Mouse (Mus musculus) lung, embryonic 15.5 days (tissue): ENCODE data around the gene Dapl1. TPM values are rescaled to one million over a fixed set of nuclear protein-coding genes. Genes with fewer than 3 reads are reported as not detected.
A peak's percentile ranks its signal among the peaks of the same experiment; 100 is the strongest.

Source experiments
- ATAC-seq: fragments of 200-750 bp; cut with Nextera tagmentation; 2 replicates; pipeline ENCODE4 v1.8.0; 2017; ENCODE audit warnings: moderate number of reproducible peaks, borderline replicate concordance; ENCODE audit not compliant: low FRiP score, low TSS enrichment; ENCODE audit errors: extremely low read depth
- H3K27ac ChIP-seq: fragments of 300-500 bp; sonication (generic); 2 replicates; pipeline ENCODE4 v1.5.1; 2015; ENCODE audit warnings: moderate library complexity, mild to moderate bottlenecking, inconsistent platforms
- H3K27me3 ChIP-seq: fragments of 300-500 bp; sonication (generic); 2 replicates; pipeline ENCODE4 v1.6.1; 2015; ENCODE audit warnings: inconsistent platforms
- H3K36me3 ChIP-seq: fragments of 300-500 bp; sonication (generic); 2 replicates; pipeline ENCODE4 v1.6.1; 2015; ENCODE audit warnings: inconsistent platforms
- H3K4me1 ChIP-seq: fragments of 300-500 bp; sonication (generic); 2 replicates; pipeline ENCODE4 v1.6.1; 2015; ENCODE audit warnings: inconsistent platforms
- H3K4me2 ChIP-seq: fragments of 300-500 bp; sonication (generic); 2 replicates; pipeline ENCODE4 v1.6.1; 2015; ENCODE audit warnings: inconsistent platforms, mild to moderate bottlenecking, moderate library complexity
- H3K4me3 ChIP-seq: fragments of 300-500 bp; sonication (generic); 2 replicates; pipeline ENCODE4 v1.5.1; 2015; ENCODE audit warnings: mild to moderate bottlenecking, inconsistent platforms
- H3K9ac ChIP-seq: fragments of 300-500 bp; sonication (generic); 2 replicates; pipeline ENCODE4 v1.6.1; 2015; ENCODE audit warnings: inconsistent platforms
- H3K9me3 ChIP-seq: fragments of 300-500 bp; sonication (generic); 2 replicates; pipeline ENCODE4 v1.6.1; 2016; ENCODE audit warnings: inconsistent platforms
- WGBS: fragments of 180-500 bp; shearing (Covaris S2); methylation state at CpG from one replicate; pipeline ENCODE4 v1.1.7; 2015; 5-methylcytosine and 5-hydroxymethylcytosine counted together
- polyA plus RNA-seq: library from polyadenylated mRNA; unstranded; fragments of >200 nt; fragmentation: Nextera tagmentation; extraction: Ambion mirVana; gene quantifications from 2 replicates; pipeline ENCODE4 v1.2.1, GENCODE M21; 2015

The Dapl1 gene
- polyA plus RNA-seq: 4.3 and 4.6 TPM in 2 replicates

DNA sequence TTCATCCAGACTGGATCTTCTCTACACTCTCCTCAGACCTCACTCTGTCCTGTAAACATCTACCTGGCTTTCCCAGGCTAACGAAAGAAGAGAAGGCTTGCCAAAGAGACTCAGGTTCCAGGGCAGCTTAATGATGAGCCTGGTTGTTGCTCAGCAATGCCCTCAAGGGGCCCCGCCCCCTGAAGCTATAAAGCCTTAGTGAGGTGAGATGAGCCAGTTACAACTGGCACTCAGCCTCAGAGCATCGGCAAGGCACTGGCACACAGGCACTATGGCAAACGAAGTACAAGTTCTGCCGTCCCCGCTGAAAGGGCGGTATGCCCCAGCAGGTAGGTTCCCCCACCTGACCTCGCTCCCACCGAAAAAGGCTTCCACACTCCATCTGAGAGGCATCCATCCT is at the start of gene Dapl1:
Gene Dapl1 (plus strand): TSS at position 216 of the 400 bp plus-strand sequence.
- WGBS: 56% methylated on average over 9 of the region's 9 CpGs
- Histone ChIP-seq H3K9me3 (no peaks in the 10 kb centered on the region), H3K27me3 (no peaks in the 10 kb centered on the region), H3K4me1 (peaks cover 22% of the 10 kb centered on the region), H3K27ac (peak within 1 kb of the TSS; percentile 74), H3K9ac (no peak within 1 kb of the TSS), H3K4me3 (no peak within 1 kb of the TSS), H3K4me2 (no peak within 1 kb of the TSS), H3K36me3 (no peaks in the 10 kb centered on the region)
- ATAC-seq: no peak

DNA sequence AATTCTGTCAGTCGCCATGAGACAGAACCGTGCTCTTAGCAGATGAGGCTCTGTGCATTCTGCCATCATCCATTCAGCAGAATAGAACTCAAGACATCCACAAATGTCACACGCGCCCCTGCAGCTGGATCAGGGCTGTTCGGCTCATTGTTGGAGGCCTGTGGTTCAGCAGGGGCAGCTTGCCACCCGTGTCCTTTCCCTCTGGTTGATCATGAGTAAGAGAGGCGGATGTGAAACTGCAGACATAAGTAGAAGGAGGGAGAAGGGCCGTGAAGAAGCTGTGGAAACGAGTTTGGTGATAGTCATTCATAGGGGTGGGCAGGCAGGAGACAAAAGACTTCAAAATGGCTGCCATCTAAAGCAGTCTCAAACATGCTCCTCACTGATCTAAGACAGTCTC is 49.6 kb upstream of the Dapl1 start:
- Histone ChIP-seq H3K4me3 (no peak overlapping the region), H3K36me3 (no peaks in the 10 kb centered on the region), H3K27ac (no peak overlapping the region), H3K4me2 (no peak overlapping the region), H3K9me3 (no peaks in the 10 kb centered on the region), H3K27me3 (no peaks in the 10 kb centered on the region), H3K4me1 (peaks cover 13% of the 10 kb centered on the region), H3K9ac (no peak overlapping the region)
- no peak for ATAC-seq
- WGBS: 88% methylated on average over 9 of the region's 9 CpGs

DNA sequence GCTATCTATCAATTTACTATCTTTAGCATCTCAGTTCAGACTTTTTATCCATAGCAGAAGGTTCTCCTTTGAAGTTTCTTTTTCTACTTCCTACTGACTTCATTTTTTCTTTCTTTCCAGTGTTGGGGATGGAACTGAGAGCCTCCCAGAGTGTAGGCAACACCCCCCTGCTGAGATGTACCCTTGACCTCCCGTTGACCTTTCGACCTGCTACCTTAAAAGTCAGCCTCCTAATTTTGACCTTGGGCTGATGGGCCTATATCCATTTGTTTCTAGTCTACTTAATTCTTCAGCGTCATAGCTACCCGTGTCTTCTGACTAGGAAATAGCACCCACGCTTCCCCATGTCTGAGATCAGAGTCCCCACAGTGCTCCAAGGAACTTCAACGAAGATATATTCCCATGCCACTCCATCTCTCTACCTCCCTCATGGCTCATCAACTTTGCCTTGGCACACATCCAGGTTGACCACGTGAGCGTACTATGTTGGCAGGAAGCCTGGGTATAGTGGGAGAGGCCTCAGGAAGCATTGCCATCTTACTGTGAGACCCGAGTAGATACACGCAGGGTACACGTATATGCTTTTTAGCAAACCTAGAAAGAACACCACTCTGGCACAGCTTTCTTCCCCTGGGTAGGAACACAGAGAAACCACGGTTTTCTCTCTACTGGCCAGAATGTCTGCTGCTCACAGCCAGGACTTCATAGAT is 46.6 kb upstream of the Dapl1 start:
- no peaks in the 10 kb centered on the region for H3K27me3 ChIP-seq
- H3K9me3 ChIP-seq: no peaks in the 10 kb centered on the region
- WGBS: 41% methylated on average over 12 of the region's 12 CpGs
- peaks cover 13% of the 10 kb centered on the region for H3K4me1 ChIP-seq
- peak overlapping the region; percentile 19 for H3K4me3 ChIP-seq
- peak overlapping the region; percentile 52 for H3K4me2 ChIP-seq
- H3K9ac ChIP-seq: no peak overlapping the region
- H3K27ac ChIP-seq: peak overlapping the region; percentile 59; the same call in 1 of the 2 replicates
- peak; percentile 67 for ATAC-seq
- no peaks in the 10 kb centered on the region for H3K36me3 ChIP-seq

GRCm38 (mm10) chr2:59438479-59438935 is 45.9 kb upstream of the Dapl1 start:
- ATAC-seq: peak; percentile 63; the same call in 1 of the 2 replicates
- 8% methylated on average over 10 of the region's 10 CpGs for WGBS
- no peaks in the 10 kb centered on the region for H3K9me3 ChIP-seq
- peak overlapping the region; percentile 59; the same call in 1 of the 2 replicates for H3K27ac ChIP-seq
- no peaks in the 10 kb centered on the region for H3K36me3 ChIP-seq
- no peak overlapping the region; the same call in 1 of the 2 replicates for H3K9ac ChIP-seq
- H3K4me1 ChIP-seq: peaks cover 13% of the 10 kb centered on the region
- no peaks in the 10 kb centered on the region for H3K27me3 ChIP-seq
- H3K4me3 ChIP-seq: peak overlapping the region; percentile 26
- peak overlapping the region; percentile 52 for H3K4me2 ChIP-seq

DNA sequence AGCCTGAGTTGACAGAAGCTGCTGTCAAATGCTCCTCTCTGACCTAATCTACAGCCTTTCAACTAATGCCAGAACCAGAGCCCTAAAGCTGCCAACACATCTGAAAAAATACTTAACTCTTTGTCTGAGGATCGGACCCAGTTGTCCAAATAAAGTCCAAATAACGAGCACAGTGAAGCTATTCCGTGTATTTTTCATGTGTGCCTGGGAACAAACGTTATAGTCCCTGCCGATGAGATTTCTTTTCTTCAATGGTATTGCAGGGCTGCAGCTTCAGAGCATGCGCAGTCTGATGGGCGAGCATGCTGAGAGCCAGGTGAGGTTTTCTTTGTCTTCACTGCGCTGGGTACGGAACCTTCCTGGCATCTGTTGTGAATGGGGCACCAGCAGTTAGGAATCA is 44.6 kb upstream of the Dapl1 start:
- Histone ChIP-seq H3K27me3 (no peaks in the 10 kb centered on the region), H3K4me3 (no peak overlapping the region), H3K9me3 (no peaks in the 10 kb centered on the region), H3K9ac (no peak overlapping the region), H3K4me1 (peaks cover 13% of the 10 kb centered on the region), H3K4me2 (no peak overlapping the region), H3K27ac (no peak overlapping the region), H3K36me3 (no peaks in the 10 kb centered on the region)
- 0 out of 2 replicates have a peak, but pooled peaks have one; percentile 31 for ATAC-seq
- WGBS: 66% methylated on average over 9 of the region's 9 CpGs

GRCm38 (mm10) chr2:59440481-59440880 is 44.0 kb upstream of the Dapl1 start:
- Histone ChIP-seq H3K4me1 (peaks cover 13% of the 10 kb centered on the region), H3K27ac (no peak overlapping the region), H3K9me3 (no peaks in the 10 kb centered on the region), H3K4me2 (no peak overlapping the region), H3K4me3 (no peak overlapping the region), H3K36me3 (no peaks in the 10 kb centered on the region), H3K9ac (no peak overlapping the region), H3K27me3 (no peaks in the 10 kb centered on the region)
- WGBS: 23% methylated on average over 5 of the region's 5 CpGs
- ATAC-seq: no peak

- Histone ChIP-seq H3K27me3 (no peaks in the 10 kb centered on the region), H3K4me2 (no peak overlapping the region), H3K4me3 (no peak overlapping the region), H3K36me3 (no peaks in the 10 kb centered on the region), H3K9me3 (no peaks in the 10 kb centered on the region), H3K4me1 (peaks cover 13% of the 10 kb centered on the region), H3K9ac (no peak overlapping the region), H3K27ac (no peak overlapping the region)
- ATAC-seq: no peak
- 81% methylated on average over 5 of the region's 5 CpGs for WGBS
These were observed 42.8 kb upstream of the Dapl1 start for GRCm38 (mm10) chr2:59441681-59442080.

DNA sequence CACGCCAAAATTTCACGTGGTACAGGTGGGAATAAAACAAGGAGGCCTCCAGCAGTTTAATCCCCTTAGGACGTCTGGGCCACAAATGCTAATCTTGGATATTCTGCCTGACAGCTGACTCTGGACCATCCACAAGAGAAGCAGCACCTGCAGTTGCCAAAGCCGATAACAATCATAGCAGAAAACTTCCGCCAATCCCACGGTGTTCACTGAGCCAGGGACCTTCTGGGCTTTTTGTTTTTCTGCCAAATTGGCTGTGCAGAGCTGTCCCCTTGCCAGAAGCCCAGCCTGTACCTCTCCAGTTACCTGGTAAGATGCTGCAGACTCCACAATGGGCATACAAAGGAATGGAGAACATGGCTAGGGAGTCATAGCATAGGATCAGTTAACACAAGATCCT is 37.8 kb upstream of the Dapl1 start:
- no peak overlapping the region for H3K4me3 ChIP-seq
- no peak overlapping the region for H3K27ac ChIP-seq
- 69% methylated on average over 6 of the region's 6 CpGs for WGBS
- H3K4me1 ChIP-seq: no peaks in the 10 kb centered on the region
- no peaks in the 10 kb centered on the region for H3K27me3 ChIP-seq
- no peaks in the 10 kb centered on the region for H3K36me3 ChIP-seq
- no peaks in the 10 kb centered on the region for H3K9me3 ChIP-seq
- no peak overlapping the region for H3K9ac ChIP-seq
- no peak overlapping the region for H3K4me2 ChIP-seq
- no peak for ATAC-seq

DNA sequence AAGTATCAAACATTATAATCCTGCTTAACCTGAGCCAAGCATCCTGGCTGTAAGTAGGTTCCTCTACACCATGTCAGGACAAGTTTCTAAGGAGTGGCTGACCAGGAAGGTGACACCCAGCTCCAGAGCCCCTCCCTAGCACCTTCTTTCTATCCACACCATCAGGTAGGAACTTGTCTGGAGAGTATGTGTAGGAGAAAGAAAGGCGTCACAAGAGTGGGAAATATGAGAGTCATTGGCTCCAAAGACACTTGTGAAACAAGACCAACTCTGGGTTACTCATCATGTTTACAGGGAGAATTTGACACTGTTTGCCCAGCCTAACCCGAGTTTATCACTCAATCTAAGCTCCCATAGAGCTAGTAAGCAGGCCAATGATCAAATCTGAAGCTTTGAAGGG is 36.7 kb upstream of the Dapl1 start:
- H3K36me3 ChIP-seq: no peaks in the 10 kb centered on the region
- H3K27me3 ChIP-seq: no peaks in the 10 kb centered on the region
- no peak overlapping the region for H3K27ac ChIP-seq
- no peak for ATAC-seq
- H3K4me1 ChIP-seq: no peaks in the 10 kb centered on the region
- no peak overlapping the region for H3K9ac ChIP-seq
- H3K4me2 ChIP-seq: no peak overlapping the region
- no peak overlapping the region for H3K4me3 ChIP-seq
- H3K9me3 ChIP-seq: no peaks in the 10 kb centered on the region
- WGBS: 53% methylated on average over 2 of the region's 2 CpGs

- 90% methylated on average over 3 of the region's 3 CpGs for WGBS
- no peak overlapping the region for H3K9ac ChIP-seq
- H3K9me3 ChIP-seq: no peaks in the 10 kb centered on the region
- H3K4me3 ChIP-seq: no peak overlapping the region
- no peaks in the 10 kb centered on the region for H3K27me3 ChIP-seq
- no peaks in the 10 kb centered on the region for H3K36me3 ChIP-seq
- H3K4me1 ChIP-seq: no peaks in the 10 kb centered on the region
- ATAC-seq: no peak
- H3K4me2 ChIP-seq: no peak overlapping the region
- no peak overlapping the region for H3K27ac ChIP-seq
These were observed 35.9 kb upstream of the Dapl1 start for GRCm38 (mm10) chr2:59448516-59448915.

- Histone ChIP-seq H3K4me1 (no peaks in the 10 kb centered on the region), H3K27me3 (no peaks in the 10 kb centered on the region), H3K4me3 (no peak overlapping the region), H3K9me3 (no peaks in the 10 kb centered on the region), H3K27ac (no peak overlapping the region), H3K9ac (no peak overlapping the region), H3K36me3 (no peaks in the 10 kb centered on the region), H3K4me2 (no peak overlapping the region)
- WGBS: 56% methylated on average over 4 of the region's 4 CpGs
- ATAC-seq: no peak
These were observed 35.5 kb upstream of the Dapl1 start for GRCm38 (mm10) chr2:59448921-59449320.

GRCm38 (mm10) chr2:59451675-59452074 is 32.8 kb upstream of the Dapl1 start:
- H3K27me3 ChIP-seq: no peaks in the 10 kb centered on the region

More at GRCm38 (mm10) chr2:59451675-59452074, 32.8 kb upstream of the Dapl1 start:
- WGBS: 55% methylated on average over 2 of the region's 2 CpGs
- H3K4me3 ChIP-seq: no peak overlapping the region
- ATAC-seq: no peak
- H3K9ac ChIP-seq: no peak overlapping the region
- no peaks in the 10 kb centered on the region for H3K36me3 ChIP-seq
- no peaks in the 10 kb centered on the region for H3K9me3 ChIP-seq
- no peak overlapping the region for H3K27ac ChIP-seq
- H3K4me2 ChIP-seq: no peak overlapping the region
- H3K4me1 ChIP-seq: no peaks in the 10 kb centered on the region
